Mouse (Mus musculus): ENCODE measurements at regions not wholly inside any gene's neighbourhood (a gene's known extent, or its start where the extent isn't known, plus 50 kb on each side); places are given as distances from the start of the nearest gene placed in this dataset.
"Not testable (repeated sequence)": the region's sequence is repeated elsewhere in the genome, so short reads cannot be mapped to it uniquely, and the experiment has no call there.

GRCm38 (mm10) chr2:116526203-116526602, 352.3 kb upstream of the Tmco5 start:
- DNase-seq (ENCODE audit: low spot score in 2 of 2): not testable (repeated sequence)

GRCm38 (mm10) chr2:116536453-116536852, 342.0 kb upstream of the Tmco5 start:
- DNase-seq (ENCODE audit: low spot score in 2 of 2): no peak

GRCm38 (mm10) chr2:116559350-116559749, 319.1 kb upstream of the Tmco5 start:
- DNase-seq (ENCODE audit: low spot score in 2 of 2): no peak

GRCm38 (mm10) chr2:116583989-116584388, 294.5 kb upstream of the Tmco5 start:
- no peak for DNase-seq (ENCODE audit: low spot score in 2 of 2)

DNA sequence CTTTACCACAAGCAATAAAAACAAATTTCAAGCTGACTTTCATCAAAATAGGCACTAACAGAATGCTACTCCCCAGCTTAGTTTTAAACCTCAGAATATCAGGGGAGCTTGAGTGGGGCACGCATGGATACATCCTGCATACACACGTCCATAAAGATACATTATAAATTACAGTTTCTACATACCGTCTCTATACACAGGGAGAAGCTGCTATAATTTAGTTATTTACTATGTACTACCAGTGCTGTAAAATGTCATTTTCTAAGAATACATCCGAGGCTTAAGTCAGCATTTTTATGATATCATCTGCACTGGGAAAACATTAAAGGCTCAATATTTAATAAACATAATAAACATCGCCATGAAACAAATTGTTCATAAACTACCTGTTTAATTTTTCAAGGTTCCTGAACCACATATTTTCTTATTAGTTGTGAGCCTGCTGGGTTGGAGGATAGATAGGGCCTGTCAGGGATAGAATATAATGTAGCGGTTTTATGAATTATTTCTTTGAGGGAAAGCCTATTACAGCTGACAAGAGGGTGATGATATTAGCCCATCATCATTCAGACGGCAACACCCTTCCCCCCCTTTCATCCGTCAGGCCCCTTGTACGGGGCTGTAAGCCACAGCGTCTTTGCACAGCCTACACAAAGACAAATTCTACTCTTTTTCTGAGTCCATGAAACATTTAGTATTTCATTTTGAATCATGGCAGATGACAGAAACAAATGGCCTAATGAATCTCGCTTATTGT, 292.1 kb upstream of the Tmco5 start:
- no peak for DNase-seq (ENCODE audit: low spot score in 2 of 2)

DNA sequence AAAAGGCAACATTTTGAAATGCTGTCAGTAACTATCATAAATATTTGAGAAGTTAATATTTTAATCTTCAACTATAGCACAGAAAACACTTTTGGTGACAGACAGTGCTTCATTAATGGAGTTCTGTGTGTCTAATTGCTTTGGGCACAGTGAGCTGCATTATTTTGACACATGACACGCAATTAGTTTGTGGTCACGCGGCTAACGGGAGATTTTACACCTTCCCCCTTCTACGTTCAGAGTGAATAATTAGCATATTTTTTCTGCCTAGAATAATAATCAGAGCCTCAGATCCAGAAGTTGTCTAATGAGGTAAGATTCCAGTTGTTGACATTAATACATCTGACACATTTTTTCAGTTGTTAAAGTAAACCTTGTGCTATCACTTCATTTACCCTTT, 272.6 kb upstream of the Tmco5 start:
- no peak for DNase-seq (ENCODE audit: low spot score in 2 of 2)

DNA sequence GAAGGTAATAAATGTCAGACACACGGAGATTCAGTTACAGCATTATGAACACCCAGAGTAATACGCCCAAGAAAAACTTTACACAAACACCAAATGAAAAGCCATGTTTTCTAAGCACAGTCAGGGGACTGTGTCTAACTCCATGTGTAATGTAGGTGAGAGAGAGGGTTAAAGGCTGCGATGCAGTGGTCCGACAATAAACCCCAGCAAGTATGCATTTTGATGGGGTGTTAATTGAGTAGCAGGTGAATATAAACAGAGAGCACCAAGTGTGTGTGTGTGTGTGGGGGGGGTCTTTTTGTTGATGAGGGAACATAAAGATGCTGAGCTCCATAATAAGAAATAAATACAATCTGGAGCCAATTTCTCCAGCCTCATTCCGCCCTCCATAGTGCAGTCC, 238.6 kb upstream of the Tmco5 start:
- no peak for DNase-seq (ENCODE audit: low spot score in 2 of 2)

- DNase-seq (ENCODE audit: low spot score in 2 of 2): no peak
Observed at GRCm38 (mm10) chr2:116652106-116652505, 226.4 kb upstream of the Tmco5 start.

DNA sequence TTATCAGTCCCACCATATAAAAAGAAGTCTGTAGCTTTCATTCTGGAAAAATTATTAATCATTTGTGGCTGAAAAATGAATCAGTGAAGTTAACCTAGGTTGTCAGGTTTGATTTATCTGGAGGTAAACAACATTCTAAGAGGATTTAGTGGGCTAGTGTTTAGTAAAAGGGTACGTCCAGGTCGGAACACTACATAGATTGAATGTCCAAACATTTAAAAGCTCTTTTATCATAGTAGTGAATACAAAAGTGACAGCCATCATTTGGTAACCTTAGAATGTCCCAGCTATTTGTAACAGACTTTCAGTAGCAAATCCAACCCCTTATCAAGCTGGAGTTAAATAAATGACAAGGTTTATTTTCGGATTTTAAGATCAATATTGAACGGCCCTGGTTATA, 192.7 kb upstream of the Tmco5 start:
- DNase-seq (ENCODE audit: low spot score in 2 of 2): no peak

DNA sequence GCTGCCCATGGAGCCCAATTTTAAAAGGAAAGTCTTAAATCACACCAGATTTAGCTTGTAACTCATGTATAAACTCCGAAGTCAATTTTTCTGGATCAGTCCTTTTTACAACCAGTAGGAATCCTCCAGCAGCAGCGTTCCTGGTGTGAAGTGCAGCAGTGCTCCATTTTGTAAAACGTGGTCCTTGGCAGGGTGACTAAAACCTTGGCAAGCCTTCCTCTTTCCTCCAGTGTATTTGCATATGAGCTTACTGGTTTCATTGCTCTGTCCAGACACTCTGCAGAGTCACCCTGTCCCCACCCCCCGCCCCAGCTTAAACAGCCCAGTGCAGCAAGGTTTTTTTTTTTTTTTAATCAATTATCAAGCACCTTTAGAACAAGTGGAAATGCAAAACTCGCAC, 180.9 kb upstream of the Tmco5 start:
- DNase-seq (ENCODE audit: low spot score in 2 of 2): no peak

- DNase-seq (ENCODE audit: low spot score in 2 of 2): no peak
Observed at GRCm38 (mm10) chr2:116704705-116705104, 173.8 kb upstream of the Tmco5 start.

DNA sequence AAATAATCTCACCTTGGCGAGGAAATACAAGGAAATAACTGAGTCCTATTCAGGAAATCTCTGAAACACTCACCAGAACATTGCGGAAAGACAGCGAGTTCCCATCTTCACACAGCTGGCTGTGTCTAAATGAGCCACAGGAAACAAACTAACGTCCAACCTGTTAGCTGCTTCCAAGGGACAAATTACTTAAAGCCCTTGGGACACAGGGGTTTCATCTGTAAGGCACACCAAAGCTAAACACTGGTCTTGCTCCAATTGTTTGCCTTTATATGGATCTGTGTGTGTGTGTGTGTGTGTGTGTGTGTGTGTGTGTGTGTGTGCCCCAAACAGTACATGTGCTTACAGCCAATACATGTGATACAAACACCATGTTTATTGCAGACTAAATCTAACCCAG, 168.9 kb upstream of the Tmco5 start:
- DNase-seq (ENCODE audit: low spot score in 2 of 2): no peak

GRCm38 (mm10) chr2:116716529-116717201, 161.8 kb upstream of the Tmco5 start:
- DNase-seq (ENCODE audit: low spot score in 2 of 2): no peak

DNA sequence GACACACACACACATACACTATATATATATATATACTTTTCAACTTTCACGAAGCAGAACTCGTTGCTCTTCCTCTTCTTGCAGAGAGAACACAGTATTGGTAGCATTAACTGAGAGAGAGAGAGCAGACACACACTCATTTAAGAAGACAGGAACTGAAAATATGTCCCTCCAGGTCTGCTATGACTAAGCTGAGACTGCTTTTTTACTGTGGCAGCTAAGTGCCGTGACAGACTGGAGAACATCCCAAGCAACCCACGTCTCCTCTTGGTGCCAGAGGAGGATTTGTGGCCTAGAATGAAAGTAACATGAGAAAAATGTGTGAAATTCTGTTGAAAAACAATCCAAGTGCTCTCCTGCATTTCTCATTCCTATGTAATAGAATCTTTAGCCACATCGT, 159.9 kb upstream of the Tmco5 start:
- DNase-seq (ENCODE audit: low spot score in 2 of 2): peak; percentile 7 to 55

GRCm38 (mm10) chr2:116727591-116727990, 150.9 kb upstream of the Tmco5 start:
- no peak for DNase-seq (ENCODE audit: low spot score in 2 of 2)

- DNase-seq (ENCODE audit: low spot score in 2 of 2): peak in 1 of 2 experiments; percentile 10
Observed at GRCm38 (mm10) chr2:116735702-116736101, 142.8 kb upstream of the Tmco5 start.

DNA sequence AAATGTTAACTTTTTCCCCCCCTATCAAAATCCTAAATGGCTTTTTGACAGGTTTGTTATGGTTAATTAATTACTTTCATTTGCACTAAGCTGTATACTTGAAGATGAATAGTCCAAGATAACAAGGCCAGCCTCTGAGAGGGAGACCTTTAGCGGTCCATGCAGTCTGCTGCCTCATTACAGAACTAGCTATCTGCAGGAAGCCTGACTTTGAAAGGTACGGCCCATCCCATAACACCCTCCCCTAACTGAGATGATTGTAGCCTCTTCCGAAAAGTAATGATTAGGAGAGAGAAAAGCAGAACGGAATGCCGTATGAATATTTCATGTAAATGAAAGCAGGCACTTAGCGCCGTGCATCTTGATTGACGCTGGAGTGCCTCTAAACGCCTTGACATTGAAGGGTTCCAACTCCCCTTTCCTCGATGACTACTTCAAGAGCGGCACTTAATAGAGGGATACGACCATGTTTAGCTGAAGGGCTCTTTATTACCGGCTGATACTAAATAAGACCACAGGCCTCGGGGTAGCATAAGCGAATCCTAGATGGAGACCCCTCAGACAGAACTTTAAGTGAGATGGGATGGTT, 109.9 kb upstream of the Tmco5 start:
- DNase-seq (ENCODE audit: low spot score in 2 of 2): no peak

DNA sequence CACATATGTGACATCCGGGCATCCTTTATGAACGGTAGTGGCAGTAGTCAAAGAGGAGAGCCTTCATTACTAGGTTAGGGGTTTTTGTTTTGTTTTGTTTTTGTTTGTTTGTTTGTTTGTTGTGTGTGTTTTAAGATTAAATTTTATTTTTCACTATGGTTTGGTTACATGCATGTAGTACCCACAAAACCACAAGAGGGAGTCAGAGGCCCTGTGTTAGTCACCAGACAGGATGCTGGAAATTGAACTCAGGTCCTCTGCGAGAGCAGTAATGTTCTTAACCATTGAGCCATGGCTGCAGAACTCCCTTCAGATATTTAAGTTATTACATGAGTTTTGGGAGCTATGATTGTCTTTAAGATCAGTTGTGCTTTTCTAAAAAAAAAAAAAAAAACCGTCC, 109.3 kb upstream of the Tmco5 start:
- DNase-seq (ENCODE audit: low spot score in 2 of 2): no peak

GRCm38 (mm10) chr2:116772569-116772968, 105.9 kb upstream of the Tmco5 start:
- DNase-seq (ENCODE audit: low spot score in 2 of 2): no peak

DNA sequence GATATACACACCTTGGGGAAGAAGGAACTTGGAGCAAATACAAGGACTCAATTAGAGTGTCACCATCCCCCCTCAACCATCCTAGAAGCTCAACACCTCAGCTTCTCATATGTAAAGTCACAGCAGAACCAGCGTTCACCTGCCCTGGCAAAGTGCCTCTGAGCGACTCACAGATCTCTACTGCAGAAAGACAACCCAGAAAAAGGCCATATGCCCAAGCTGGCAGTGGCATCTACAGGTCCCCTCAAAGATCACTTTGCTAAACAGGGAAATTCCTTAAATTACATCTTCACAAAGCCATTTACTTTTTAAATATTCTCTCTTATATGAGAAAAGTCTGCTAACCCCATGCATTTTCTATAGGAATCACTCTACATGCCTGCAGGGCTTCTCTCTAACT, 78.3 kb upstream of the Tmco5 start:
- no peak for DNase-seq (ENCODE audit: low spot score in 2 of 2)

DNA sequence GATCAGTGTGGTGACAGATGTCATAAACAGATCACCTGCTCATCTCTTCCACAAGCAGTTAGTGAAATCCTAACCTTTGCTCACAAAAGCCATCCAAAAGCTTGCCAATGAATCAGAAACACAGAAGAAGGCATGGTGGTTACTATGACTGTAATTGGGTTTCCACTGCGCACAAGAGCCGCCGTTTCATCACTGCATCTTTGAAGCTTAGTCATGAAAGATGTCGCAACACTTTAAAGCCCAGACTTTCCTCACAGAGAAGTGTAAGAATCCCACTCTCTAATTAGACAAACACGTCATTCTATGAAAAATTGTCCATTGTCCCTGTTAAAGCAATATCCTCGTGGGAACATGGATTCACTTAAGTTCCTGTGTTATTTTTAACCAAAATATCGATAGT, 76.9 kb upstream of the Tmco5 start:
- DNase-seq (ENCODE audit: low spot score in 2 of 2): no peak

DNA sequence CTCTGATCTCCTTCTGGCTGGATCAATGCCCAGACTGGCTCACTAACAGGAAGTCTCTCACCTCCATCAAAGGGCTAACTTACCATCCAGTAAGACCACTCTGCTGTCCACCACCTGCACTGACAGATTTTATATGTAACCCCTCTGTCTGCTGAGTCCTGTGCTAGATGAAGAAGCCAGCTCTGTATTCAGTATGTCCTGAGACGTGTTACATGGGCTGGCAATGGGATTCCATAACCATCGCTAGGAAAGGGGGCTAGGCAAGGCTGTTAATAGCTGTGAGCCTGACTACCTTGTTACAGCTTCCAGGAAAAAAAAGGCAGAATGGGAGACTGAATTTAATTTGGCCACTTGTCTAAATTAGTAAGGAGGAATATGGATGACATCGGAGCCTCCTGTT, 71.3 kb upstream of the Tmco5 start:
- no peak for DNase-seq (ENCODE audit: low spot score in 2 of 2)

DNA sequence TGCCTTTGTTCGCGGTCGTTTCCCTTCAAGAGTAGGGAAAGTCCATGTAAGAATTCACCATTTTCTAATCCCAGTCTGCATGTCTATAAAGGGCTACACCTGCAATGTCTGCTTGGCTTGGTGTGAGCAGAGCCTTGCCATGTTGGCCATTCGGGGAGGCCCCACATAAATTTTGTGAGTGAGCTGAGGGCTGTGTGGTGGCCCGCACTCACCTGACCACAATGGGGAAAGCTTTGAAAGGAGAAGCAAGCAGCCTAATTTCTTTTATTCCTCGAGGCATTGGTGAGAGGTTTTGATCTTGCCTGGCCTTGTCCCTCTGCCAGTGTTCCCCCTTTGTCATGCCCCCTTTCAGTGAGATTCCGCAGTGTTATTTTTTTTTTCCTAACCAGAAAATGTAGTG, 70.9 kb upstream of the Tmco5 start:
- DNase-seq (ENCODE audit: low spot score in 2 of 2): no peak

Measured in layer of hippocampus, adult 18-20 months (tissue).